Mouse (Mus musculus): ENCODE data around the gene Cdcp2. TPM values are rescaled to one million over a fixed set of nuclear protein-coding genes. Genes with fewer than 3 reads are reported as not detected.

The Cdcp2 gene
- total RNA-seq, 2 experiments from 2014 or later, result not detected

Other genes starting within 250 kb of the Cdcp2 start
- gene Ssbp3, start 186.2 kb upstream of the Cdcp2 start, total RNA-seq (2021), result 100 to 1,000 TPM; 138 to 157 TPM
- gene Mrpl37, start 30.0 kb upstream of the Cdcp2 start, total RNA-seq (2021), result 10 to 100 TPM; 61.8 to 62.8 TPM
- gene Cyb5rl, start 29.9 kb upstream of the Cdcp2 start, total RNA-seq (2021), result 1 to 10 TPM; 6.5 to 7.4 TPM
- 100 to 1,000 TPM; 219 to 231 TPM for gene Tmem59, start 81.5 kb downstream of the Cdcp2 start, total RNA-seq (2021)
- gene Tceanc2, start 82.2 kb downstream of the Cdcp2 start, total RNA-seq (2021), result 10 to 100 TPM; 17.3 to 19.0 TPM
- not detected for gene Ldlrad1, start 112.3 kb downstream of the Cdcp2 start, total RNA-seq (2021)
- gene Lrrc42, start 156.6 kb downstream of the Cdcp2 start, total RNA-seq (2021), result 10 to 100 TPM; 32.3 to 33.1 TPM
- 10 to 100 TPM; 15.9 to 20.8 TPM for gene Hspb11, start 156.7 kb downstream of the Cdcp2 start, total RNA-seq (2021)
- gene Dio1, start 210.3 kb downstream of the Cdcp2 start, total RNA-seq (2021), result not detected
- 10 to 100 TPM; 41.3 to 44.9 TPM for gene Yipf1, start 217.5 kb downstream of the Cdcp2 start, total RNA-seq (2021)